Mouse (Mus musculus) MEL (cell line): ENCODE results near the gene Sphk2. TPM values are rescaled to one million over a fixed set of nuclear protein-coding genes. Genes with fewer than 3 reads are reported as not detected.

Experiments used
- DNase-seq: peaks from one replicate; pipeline ENCODE4 v3.0.0; 2011; ENCODE audit warnings: low read depth, low spot score
- H3K27ac ChIP-seq: 2 replicates; pipeline ENCODE4 v1.5.1; 2012; ENCODE audit warnings: low read depth, mild to moderate bottlenecking, control low read depth, low read length, moderate library complexity; ENCODE audit not compliant: control insufficient read depth
- H3K27me3 ChIP-seq, 2 experiments: fragments of 150-350 bp in 1 of 2; sonication (generic) in 1 of 2; 2 replicates each; pipeline ENCODE4 v1.6.1; 2012; ENCODE audit warnings: low read length in 2 of 2, mild to moderate bottlenecking in 2 of 2, improper control_type of control experiment in 1 of 2, moderate library complexity in 1 of 2; ENCODE audit not compliant: insufficient read depth in 2 of 2, control insufficient read depth in 1 of 2
- H3K36me3 ChIP-seq, 2 experiments: 2 replicates each; pipeline ENCODE4 v1.6.1; 2012 to 2014; ENCODE audit warnings: low read length in 2 of 2, improper control_type of control experiment in 1 of 2, inconsistent platforms in 1 of 2, mild to moderate bottlenecking in 1 of 2; ENCODE audit not compliant: insufficient read depth in 2 of 2, control insufficient read depth in 1 of 2
- H3K4me1 ChIP-seq, 2 experiments: fragments of 150-350 bp in 1 of 2; sonication (generic) in 1 of 2; 2 replicates each; pipeline ENCODE4 v1.6.1; 2012; ENCODE audit warnings: low read length in 2 of 2, improper control_type of control experiment in 1 of 2, mild to moderate bottlenecking in 1 of 2; ENCODE audit not compliant: insufficient read depth in 2 of 2, control insufficient read depth in 1 of 2
- H3K4me3 ChIP-seq, 2 experiments: fragments of 150-350 bp in 1 of 2; sonication (generic) in 1 of 2; 2 replicates each; pipeline ENCODE4 v1.5.1; 2012; ENCODE audit warnings: low read depth in 2 of 2, low read length in 2 of 2, mild to moderate bottlenecking in 2 of 2, moderate library complexity in 2 of 2, control low read depth in 1 of 2, improper control_type of control experiment in 1 of 2; ENCODE audit not compliant: control insufficient read depth in 1 of 2, insufficient read depth in 1 of 2
- H3K79me2 ChIP-seq: 2 replicates; pipeline ENCODE4 v1.6.1; 2012; ENCODE audit warnings: mild to moderate bottlenecking, low read length, moderate library complexity; ENCODE audit not compliant: control insufficient read depth, poor library complexity, insufficient read depth
- H3K9ac ChIP-seq: 2 replicates; pipeline ENCODE4 v1.6.1; 2012; ENCODE audit warnings: low read depth, mild to moderate bottlenecking, control low read depth, low read length, moderate library complexity; ENCODE audit not compliant: control insufficient read depth, poor library complexity, severe bottlenecking
- H3K9me3 ChIP-seq: fragments of 150-350 bp; sonication (generic); replicated peaks from 2 replicates; pipeline ENCODE4 v1.6.1; 2012; ENCODE audit warnings: mild to moderate bottlenecking, low read length, improper control_type of control experiment, moderate library complexity; ENCODE audit not compliant: insufficient read depth
- BHLHE40 ChIP-seq: IDR thresholded peaks from 2 replicates; pipeline ENCODE4 v1.6.1; 2012; ENCODE audit warnings: low read depth, mild to moderate bottlenecking, inconsistent platforms, low read length, improper control_type of control experiment, borderline replicate concordance
- CHD1 ChIP-seq: IDR thresholded peaks from 2 replicates; pipeline ENCODE4 v1.6.1; 2012; ENCODE audit warnings: low read depth, mild to moderate bottlenecking, inconsistent platforms, low read length, improper control_type of control experiment
- CHD2 ChIP-seq: IDR thresholded peaks from 2 replicates; pipeline ENCODE4 v1.6.1; 2011; ENCODE audit warnings: low read length, improper control_type of control experiment
- CTCF ChIP-seq, 3 experiments: IDR thresholded peaks in 2 of 3; conservative IDR thresholded peaks in 1 of 3; 2 replicates each; pipeline ENCODE4 v1.5.1; 2011 to 2012; ENCODE audit warnings: low read length in 3 of 3, low read depth in 2 of 3, mild to moderate bottlenecking in 2 of 3, improper control_type of control experiment in 1 of 3, inconsistent platforms in 1 of 3, mixed read lengths in 1 of 3, moderate library complexity in 1 of 3; ENCODE audit not compliant: control insufficient read depth in 1 of 3, insufficient read depth in 1 of 3, poor library complexity in 1 of 3, severe bottlenecking in 1 of 3
- EP300 ChIP-seq, 2 experiments: IDR thresholded peaks; 2 replicates each; pipeline ENCODE4 v1.6.1; 2011; ENCODE audit warnings: improper control_type of control experiment in 2 of 2, low read length in 2 of 2, low read depth in 1 of 2, mild to moderate bottlenecking in 1 of 2
- ETS1 ChIP-seq: IDR thresholded peaks from 2 replicates; pipeline ENCODE4 v1.6.1; 2012; ENCODE audit warnings: low read depth, mild to moderate bottlenecking, inconsistent platforms, low read length, improper control_type of control experiment, moderate library complexity
- GABPA ChIP-seq: IDR thresholded peaks from 2 replicates; pipeline ENCODE4 v1.6.1; 2012; ENCODE audit warnings: low read depth, mild to moderate bottlenecking, inconsistent platforms, low read length, improper control_type of control experiment, moderate library complexity
- GATA1 ChIP-seq: IDR thresholded peaks from 2 replicates; pipeline ENCODE4 v1.6.1; 2011; ENCODE audit warnings: low read depth, low read length, improper control_type of control experiment
- HCFC1 ChIP-seq: IDR thresholded peaks from 2 replicates; pipeline ENCODE4 v1.6.1; 2012; ENCODE audit warnings: low read depth, mild to moderate bottlenecking, inconsistent platforms, low read length, improper control_type of control experiment, moderate library complexity
- JUND ChIP-seq: IDR thresholded peaks from 2 replicates; pipeline ENCODE4 v1.6.1; 2011; ENCODE audit warnings: low read depth, mild to moderate bottlenecking, improper control_type of control experiment, low read length
- KAT2A ChIP-seq: conservative IDR thresholded peaks from 2 replicates; pipeline ENCODE4 v1.6.1; 2012; ENCODE audit warnings: low read depth, low read length, improper control_type of control experiment, inconsistent platforms
- MAX ChIP-seq: IDR thresholded peaks from 2 replicates; pipeline ENCODE4 v1.6.1; 2011; ENCODE audit warnings: low read length, improper control_type of control experiment
- MYC ChIP-seq: IDR thresholded peaks from 2 replicates; pipeline ENCODE4 v1.6.1; 2011; ENCODE audit warnings: low read depth, mild to moderate bottlenecking, low read length, improper control_type of control experiment, moderate library complexity
- NELFE ChIP-seq: IDR thresholded peaks from 2 replicates; pipeline ENCODE4 v1.6.1; 2011; ENCODE audit warnings: low read depth, low read length, improper control_type of control experiment
- NRF1 ChIP-seq: IDR thresholded peaks from 2 replicates; pipeline ENCODE4 v1.6.1; 2014; ENCODE audit warnings: low read depth, mild to moderate bottlenecking, inconsistent platforms, low read length, improper control_type of control experiment, moderate library complexity; ENCODE audit not compliant: poor library complexity, insufficient read depth, severe bottlenecking
- POLR2AphosphoS2 ChIP-seq: IDR thresholded peaks from 2 replicates; pipeline ENCODE4 v1.6.1; 2011; ENCODE audit warnings: low read length, improper control_type of control experiment
- POLR2AphosphoS5 ChIP-seq: IDR thresholded peaks from 2 replicates; pipeline ENCODE4 v1.6.1; 2012; ENCODE audit warnings: low read depth, borderline replicate concordance, mild to moderate bottlenecking, inconsistent platforms, low read length, moderate library complexity, mixed read lengths
- RAD21 ChIP-seq: IDR thresholded peaks from 2 replicates; pipeline ENCODE4 v1.6.1; 2011; ENCODE audit warnings: mild to moderate bottlenecking, low read depth, low read length, improper control_type of control experiment
- SIN3A ChIP-seq: IDR thresholded peaks from 2 replicates; pipeline ENCODE4 v1.6.1; 2012; ENCODE audit warnings: low read length, improper control_type of control experiment, inconsistent platforms
- SMC3 ChIP-seq: IDR thresholded peaks from 2 replicates; pipeline ENCODE4 v1.6.1; 2011; ENCODE audit warnings: low read depth, low read length, improper control_type of control experiment
- TBP ChIP-seq: IDR thresholded peaks from 2 replicates; pipeline ENCODE4 v1.8.0; 2011; ENCODE audit warnings: low read depth, low read length, improper control_type of control experiment
- UBTF ChIP-seq: IDR thresholded peaks from 2 replicates; pipeline ENCODE4 v1.6.1; 2012; ENCODE audit warnings: low read depth, mild to moderate bottlenecking, inconsistent platforms, low read length, improper control_type of control experiment, moderate library complexity, borderline replicate concordance; ENCODE audit not compliant: insufficient read depth
- ZC3H11A ChIP-seq: IDR thresholded peaks from 2 replicates; pipeline ENCODE4 v1.6.1; 2012; ENCODE audit warnings: low read depth, mild to moderate bottlenecking, inconsistent platforms, low read length, improper control_type of control experiment
- ZKSCAN1 ChIP-seq: IDR thresholded peaks from 2 replicates; pipeline ENCODE4 v1.6.1; 2012; ENCODE audit warnings: low read depth, mild to moderate bottlenecking, inconsistent platforms, low read length, improper control_type of control experiment, moderate library complexity
- ZMIZ1 ChIP-seq: IDR thresholded peaks from 2 replicates; pipeline ENCODE4 v1.6.1; 2012; ENCODE audit warnings: low read depth, mild to moderate bottlenecking, inconsistent platforms, low read length, improper control_type of control experiment, moderate library complexity
- ZNF384 ChIP-seq: IDR thresholded peaks from 2 replicates; pipeline ENCODE4 v1.6.1; 2012; ENCODE audit warnings: low read depth, mild to moderate bottlenecking, inconsistent platforms, low read length, improper control_type of control experiment
- polyA plus RNA-seq, 2 experiments: library from polyadenylated mRNA; stranded (reverse) in 1 of 2; unstranded in 1 of 2; fragments of >175 nt in 1 of 2; fragments of >200 nt in 1 of 2; gene quantifications; 2 replicates each; pipeline versions ENCODE4 v1.2.1 to v1.2.4; 2012; ENCODE audit warnings: low replicate concordance in 2 of 2, low read depth in 1 of 2; ENCODE audit not compliant: insufficient read length in 2 of 2, insufficient read depth in 1 of 2, missing spikeins in 1 of 2
- total RNA-seq: library from RNA; depleted of rRNA; stranded (reverse); fragments of 300-350 nt; gene quantifications from 2 replicates; pipeline ENCODE4 v1.2.3, GENCODE M21; 2012

The Sphk2 gene
- total and polyA plus RNA-seq, 3 experiments: 21.0 to 40.2 TPM; not detected in 1

DNA sequence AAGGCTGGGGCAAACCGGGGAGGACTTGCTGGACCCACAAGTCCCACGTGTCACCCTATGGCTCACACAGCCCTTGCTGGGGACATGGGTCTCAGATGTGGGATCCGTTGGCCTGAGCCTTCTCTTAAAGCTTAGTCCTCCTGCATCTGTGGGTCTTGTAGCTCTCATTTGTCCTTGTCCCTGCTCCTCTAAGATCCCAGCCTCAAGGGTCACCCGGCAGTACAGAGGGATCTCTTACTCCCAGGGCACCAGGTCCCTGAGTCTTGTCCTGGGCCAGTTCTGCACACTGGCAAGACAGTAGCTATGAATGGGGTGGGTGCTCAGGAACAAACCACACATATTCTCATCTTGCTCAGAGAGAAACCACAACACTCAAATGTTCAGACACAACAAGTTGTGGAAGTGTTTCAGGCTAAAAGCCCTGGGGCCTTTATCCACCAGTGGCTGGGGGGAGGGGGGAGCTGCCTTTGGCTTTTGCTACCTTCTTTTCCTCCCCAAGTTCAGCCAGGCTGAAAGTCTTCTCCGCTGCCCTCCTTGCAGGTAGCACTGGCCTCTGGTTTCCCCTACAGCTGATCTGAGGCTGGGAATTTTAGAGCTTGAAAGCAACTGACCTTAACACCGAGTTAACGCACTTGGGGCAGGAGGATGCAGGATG is 34.3 kb downstream of the Sphk2 start, which contains the start of gene Ntn5:
TSS of gene Ntn5 (plus strand) at position 627 of the 655 bp plus-strand sequence.
- no peak for TF ChIP-seq ZC3H11A
- TF ChIP-seq MAX: no peak
- no peak for TF ChIP-seq MYC
- no peak for TF ChIP-seq CTCF (IDR thresholded peaks at IDR 0.05 in 2 of 3, conservative IDR thresholded peaks at IDR 0.05 in 1 of 3; ENCODE audit: control insufficient read depth in 1 of 3, insufficient read depth in 1 of 3, low read depth in 2 of 3, low read length in 3 of 3, poor library complexity in 1 of 3, severe bottlenecking in 1 of 3)
- TF ChIP-seq UBTF: no peak
- H3K27ac ChIP-seq: no peak within 1 kb of the TSS
- peaks cover 0 to 17% of the 10 kb centered on the region in 2 experiments; a peak in 2 of 4 replicates for H3K36me3 ChIP-seq
- no peaks in the 10 kb centered on the region for H3K9me3 ChIP-seq
- DNase-seq: no peak
- no peak within 1 kb of the TSS for H3K9ac ChIP-seq
- H3K79me2 ChIP-seq: no peaks in the 10 kb centered on the region
- no peak within 1 kb of the TSS for H3K4me3 ChIP-seq
- peaks cover 13 to 20% of the 10 kb centered on the region in 2 experiments for H3K4me1 ChIP-seq
- H3K27me3 ChIP-seq: peaks cover 0 to 3% of the 10 kb centered on the region in 2 experiments; a peak in 2 of 4 replicates

DNA sequence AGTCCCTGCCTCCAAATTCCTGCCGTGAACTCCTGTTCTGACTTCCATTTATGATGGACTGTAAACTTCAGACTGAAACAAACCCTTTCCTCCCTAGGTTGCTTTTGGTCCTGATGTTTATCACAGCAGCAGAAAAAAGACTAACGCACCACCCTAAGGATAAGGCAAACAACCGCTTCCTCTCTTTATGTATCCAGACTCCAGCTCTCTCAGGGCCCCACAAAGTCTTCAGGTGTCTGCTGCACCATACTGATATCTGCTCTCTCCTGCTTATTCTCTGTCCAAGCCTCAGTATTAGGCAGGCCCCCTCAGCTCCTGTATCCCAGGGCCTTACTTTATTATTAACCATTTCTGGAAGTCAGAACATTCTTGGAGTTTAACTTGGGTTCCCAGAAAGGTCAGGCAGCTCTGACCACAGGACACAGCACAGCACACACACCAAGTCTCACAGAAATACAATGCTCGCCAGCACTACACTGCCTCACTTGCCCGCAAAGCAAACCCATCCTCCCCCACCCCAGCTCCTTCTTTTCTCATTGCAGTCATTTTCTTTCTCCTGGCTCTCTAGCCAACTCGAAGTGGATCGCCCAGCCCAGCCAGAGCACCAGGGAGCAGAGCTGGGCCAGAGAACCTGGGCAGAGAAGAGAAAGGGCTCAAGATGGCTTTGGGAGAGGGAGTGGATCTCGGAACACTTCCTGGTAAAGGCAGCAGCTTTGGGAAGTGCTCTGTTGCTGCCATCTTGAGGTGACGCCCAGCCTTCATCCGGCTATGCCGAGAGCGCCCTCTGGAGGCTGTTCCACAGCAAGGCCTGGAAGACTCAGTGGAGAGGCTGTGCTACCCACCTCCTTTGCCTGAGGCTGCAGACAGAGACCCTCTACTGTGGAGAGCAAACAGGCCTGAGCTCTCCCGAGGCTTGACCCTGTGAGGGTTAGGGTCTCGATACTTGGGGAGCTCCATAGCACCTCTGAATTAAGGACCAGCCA is 35.4 kb downstream of the Sphk2 start:
- H3K4me1 ChIP-seq: peaks cover 13 to 20% of the 10 kb centered on the region in 2 experiments
- no peaks in the 10 kb centered on the region for H3K9me3 ChIP-seq
- H3K9ac ChIP-seq: peak overlapping the region; percentile 72
- no peaks in the 10 kb centered on the region for H3K79me2 ChIP-seq
- H3K36me3 ChIP-seq: peaks cover 0 to 17% of the 10 kb centered on the region in 2 experiments; a peak in 2 of 4 replicates
- peak; percentile 91 for DNase-seq
- H3K27me3 ChIP-seq: peaks cover 0 to 2% of the 10 kb centered on the region in 2 experiments; a peak in 2 of 4 replicates
- H3K27ac ChIP-seq: peak overlapping the region; percentile 57
- H3K4me3 ChIP-seq: peak overlapping the region; percentile 52 to 55
- TF ChIP-seq HCFC1 (peak; percentile 67), ZNF384 (peak; percentile 30; the same call in 1 of the 2 replicates), ZC3H11A (peak; percentile 82), ETS1 (no peak), CTCF (IDR thresholded peaks at IDR 0.05 in 2 of 3, conservative IDR thresholded peaks at IDR 0.05 in 1 of 3; ENCODE audit: control insufficient read depth in 1 of 3, insufficient read depth in 1 of 3, low read depth in 2 of 3, low read length in 3 of 3, poor library complexity in 1 of 3, severe bottlenecking in 1 of 3) (peak; percentile 93 to 100 (median 99)), CHD2 (no peak), ZMIZ1 (no peak), NELFE (peak; percentile 41), POLR2AphosphoS2 (no peak), ZKSCAN1 (no peak), SIN3A (peak; percentile 35; the same call in 1 of the 2 replicates), RAD21 (peak; percentile 81), MYC (no peak), CHD1 (no peak), EP300 (IDR thresholded peaks at IDR 0.05; ENCODE audit: low read depth in 1 of 2, low read length in 2 of 2) (peak; percentile 25 to 36; a peak in 3 of 4 replicates), BHLHE40 (no peak), KAT2A (no peak), GABPA (no peak), SMC3 (peak; percentile 87), POLR2AphosphoS5 (no peak), TBP (peak; percentile 57; the same call in 1 of the 2 replicates), GATA1 (0 out of 2 replicates have a peak, but pooled peaks have one; percentile 27), UBTF (no peak), JUND (no peak), NRF1 (no peak)
